Mouse (Mus musculus): Measurements from ENCODE around the gene Rrp12.

DNA sequence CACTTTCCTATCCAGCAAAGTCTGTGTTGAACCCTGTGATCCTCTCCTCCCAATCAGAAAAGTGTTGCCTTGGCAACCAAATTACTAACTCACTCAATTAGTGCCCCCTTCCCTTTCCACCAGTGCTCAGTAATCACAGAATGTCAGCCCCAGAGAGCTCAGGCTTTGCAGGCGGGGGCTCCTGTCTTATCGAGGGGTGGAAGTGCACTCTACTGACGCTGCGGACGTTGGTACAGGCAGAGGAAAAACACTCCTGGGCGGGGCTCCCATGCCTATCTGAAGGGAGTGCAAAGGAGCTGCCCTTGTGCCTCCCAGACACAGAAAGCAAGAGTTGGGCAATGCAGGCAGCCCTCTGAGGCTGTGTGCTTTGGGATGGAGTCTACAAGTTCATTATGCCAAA is 60.2 kb downstream of the Rrp12 start:
- TF ChIP-seq EP300 (IDR thresholded peaks at IDR 0.05) (no peak), CTCF (IDR thresholded peaks at IDR 0.05) (no peak)
